Mouse (Mus musculus): ENCODE measurements around the gene Pex14.

Pex14 gene

GRCm38 (mm10) chr4:148952328-148953222 is 147.1 kb downstream of the Pex14 start:
- no peak for DNase-seq (ENCODE audit: low read depth, low spot score)

GRCm38 (mm10) chr4:148951821-148952291 is 147.8 kb downstream of the Pex14 start:
- no peak for DNase-seq (ENCODE audit: low read depth, low spot score)

- no peak for DNase-seq (ENCODE audit: low read depth, low spot score)
Observed at GRCm38 (mm10) chr4:148950932-148951650, 148.6 kb downstream of the Pex14 start.

GRCm38 (mm10) chr4:148950487-148950886 is 149.2 kb downstream of the Pex14 start:
- no peak for DNase-seq (ENCODE audit: low read depth, low spot score)

GRCm38 (mm10) chr4:148947833-148948388 is 151.8 kb downstream of the Pex14 start:
- no peak for DNase-seq (ENCODE audit: low read depth, low spot score)

GRCm38 (mm10) chr4:148946071-148946470 is 153.6 kb downstream of the Pex14 start:
- DNase-seq (ENCODE audit: low read depth, low spot score), result no peak

GRCm38 (mm10) chr4:148945476-148945881 is 154.2 kb downstream of the Pex14 start:
- no peak for DNase-seq (ENCODE audit: low read depth, low spot score)

- DNase-seq (ENCODE audit: low read depth, low spot score), result no peak
Observed at GRCm38 (mm10) chr4:148943099-148943498, 156.6 kb downstream of the Pex14 start.

GRCm38 (mm10) chr4:148941321-148941720 is 158.4 kb downstream of the Pex14 start:
- DNase-seq (ENCODE audit: low read depth, low spot score), result no peak

- DNase-seq (ENCODE audit: low read depth, low spot score), result no peak
Observed at GRCm38 (mm10) chr4:148940674-148941211, 158.9 kb downstream of the Pex14 start.

- no peak for DNase-seq (ENCODE audit: low read depth, low spot score)
Observed at GRCm38 (mm10) chr4:148938546-148938945, 161.1 kb downstream of the Pex14 start.

GRCm38 (mm10) chr4:148936727-148937126 is 162.9 kb downstream of the Pex14 start:
- no peak for DNase-seq (ENCODE audit: low read depth, low spot score)

GRCm38 (mm10) chr4:148936111-148936510 is 163.6 kb downstream of the Pex14 start:
- no peak for DNase-seq (ENCODE audit: low read depth, low spot score)

GRCm38 (mm10) chr4:148935211-148935610 is 164.5 kb downstream of the Pex14 start:
- DNase-seq (ENCODE audit: low read depth, low spot score), result no peak

GRCm38 (mm10) chr4:148933109-148933508 is 166.6 kb downstream of the Pex14 start:
- DNase-seq (ENCODE audit: low read depth, low spot score), result no peak

- DNase-seq (ENCODE audit: low read depth, low spot score), result no peak
Observed at GRCm38 (mm10) chr4:148930721-148931229, 168.9 kb downstream of the Pex14 start.

GRCm38 (mm10) chr4:148928876-148929275 is 170.8 kb downstream of the Pex14 start:
- DNase-seq (ENCODE audit: low read depth, low spot score), result no peak

- DNase-seq (ENCODE audit: low read depth, low spot score), result no peak
Observed at GRCm38 (mm10) chr4:148928316-148928715, 171.4 kb downstream of the Pex14 start.

- DNase-seq (ENCODE audit: low read depth, low spot score), result no peak
Observed at GRCm38 (mm10) chr4:148926459-148926858, 173.2 kb downstream of the Pex14 start.

- DNase-seq (ENCODE audit: low read depth, low spot score), result no peak
Observed at GRCm38 (mm10) chr4:148925589-148926359, 173.9 kb downstream of the Pex14 start.

GRCm38 (mm10) chr4:148923976-148924375 is 175.7 kb downstream of the Pex14 start:
- no peak for DNase-seq (ENCODE audit: low read depth, low spot score)

Data from brain, embryonic 18.5 days (tissue).